Mouse (Mus musculus): Measurements from ENCODE around the gene Xpc. TPM values are rescaled to one million over a fixed set of nuclear protein-coding genes. Genes with fewer than 3 reads are reported as not detected.

Gene Xpc
- total and polyA plus RNA-seq, 2 experiments from 2014 or later = 15.0 to 39.0 TPM

GRCm38 (mm10) chr6:91509326-91509725 is 6.4 kb downstream of the Xpc start:
- Histone ChIP-seq H3K27me3 (ENCODE audit: insufficient read depth, low read length) (no peaks in the 10 kb centered on the region), H3K36me3 (ENCODE audit: insufficient read depth) (peaks cover 48% of the 10 kb centered on the region)
- TF ChIP-seq CTCF (IDR thresholded peaks at IDR 0.05; ENCODE audit: low read depth) = peak; percentile 78

GRCm38 (mm10) chr6:91508041-91508440 is 7.6 kb downstream of the Xpc start:
- H3K4me3 ChIP-seq (ENCODE audit: low read depth, low read length) = no peak overlapping the region
- no peak for TF ChIP-seq CTCF (IDR thresholded peaks at IDR 0.05; ENCODE audit: low read depth)
- peaks cover 61% of the 10 kb centered on the region for H3K36me3 ChIP-seq (ENCODE audit: insufficient read depth)
- H3K27ac ChIP-seq (ENCODE audit: low read depth, low read length) = no peak overlapping the region
- H3K9ac ChIP-seq = no peak overlapping the region
- ATAC-seq (no peak), DNase-seq (no peak)
- H3K27me3 ChIP-seq (ENCODE audit: insufficient read depth, low read length) = no peaks in the 10 kb centered on the region
- H3K4me1 ChIP-seq (ENCODE audit: insufficient read depth) = no peaks in the 10 kb centered on the region
- WGBS = 93% methylated on average over 3 of the region's 3 CpGs
- no peaks in the 10 kb centered on the region for H3K9me3 ChIP-seq (ENCODE audit: low read length)
- no peak overlapping the region for H3K4me2 ChIP-seq (ENCODE audit: low read depth)

More at GRCm38 (mm10) chr6:91509326-91509725, 6.4 kb downstream of the Xpc start:
- no peak overlapping the region for H3K9ac ChIP-seq
- H3K4me1 ChIP-seq (ENCODE audit: insufficient read depth) = 0 out of 2 replicates have a peak, but pooled peaks cover 1% of the 10 kb centered on the region
- 44% methylated on average over 7 of the region's 7 CpGs for WGBS
- ATAC-seq (no peak), DNase-seq (peak; percentile 33)
- H3K9me3 ChIP-seq (ENCODE audit: low read length) = no peaks in the 10 kb centered on the region
- H3K27ac ChIP-seq (ENCODE audit: low read depth, low read length) = no peak overlapping the region
- no peak overlapping the region for H3K4me3 ChIP-seq (ENCODE audit: low read depth, low read length)
- H3K4me2 ChIP-seq (ENCODE audit: low read depth) = no peak overlapping the region

GRCm38 (mm10) chr6:91506036-91506435 is 9.7 kb downstream of the Xpc start:
- H3K36me3 ChIP-seq (ENCODE audit: insufficient read depth) = peaks cover 75% of the 10 kb centered on the region
- no peaks in the 10 kb centered on the region for H3K27me3 ChIP-seq (ENCODE audit: insufficient read depth, low read length)
- ATAC-seq = no peak
- H3K27ac ChIP-seq (ENCODE audit: low read depth, low read length) = no peak overlapping the region
- H3K9ac ChIP-seq = no peak overlapping the region
- no peak overlapping the region for H3K4me3 ChIP-seq (ENCODE audit: low read depth, low read length)
- DNase-seq = no peak
- no peak for TF ChIP-seq CTCF (IDR thresholded peaks at IDR 0.05; ENCODE audit: low read depth)
- no peaks in the 10 kb centered on the region for H3K4me1 ChIP-seq (ENCODE audit: insufficient read depth)
- H3K4me2 ChIP-seq (ENCODE audit: low read depth) = no peak overlapping the region
- H3K9me3 ChIP-seq (ENCODE audit: low read length) = no peaks in the 10 kb centered on the region
- WGBS = 94% methylated on average over 5 of the region's 5 CpGs

GRCm38 (mm10) chr6:91503302-91503701 is 12.4 kb downstream of the Xpc start:
- no peak for TF ChIP-seq CTCF (IDR thresholded peaks at IDR 0.05; ENCODE audit: low read depth)
- no peak overlapping the region for H3K9ac ChIP-seq
- H3K36me3 ChIP-seq (ENCODE audit: insufficient read depth) = peaks cover 97% of the 10 kb centered on the region
- no peak overlapping the region for H3K4me3 ChIP-seq (ENCODE audit: low read depth, low read length)
- 100% methylated on average over 1 of the region's 1 CpGs for WGBS
- H3K9me3 ChIP-seq (ENCODE audit: low read length) = no peaks in the 10 kb centered on the region
- no peak for DNase-seq
- H3K27ac ChIP-seq (ENCODE audit: low read depth, low read length) = no peak overlapping the region
- H3K4me2 ChIP-seq (ENCODE audit: low read depth) = no peak overlapping the region
- ATAC-seq = no peak
- no peaks in the 10 kb centered on the region for H3K27me3 ChIP-seq (ENCODE audit: insufficient read depth, low read length)
- H3K4me1 ChIP-seq (ENCODE audit: insufficient read depth) = no peaks in the 10 kb centered on the region

- no peak for ATAC-seq
- WGBS = 91% methylated on average over 8 of the region's 8 CpGs
- no peak for DNase-seq
Observed at GRCm38 (mm10) chr6:91494526-91494925, 21.2 kb downstream of the Xpc start.

GRCm38 (mm10) chr6:91493053-91493452 is 22.6 kb downstream of the Xpc start:
- no peaks in the 10 kb centered on the region for H3K9me3 ChIP-seq (ENCODE audit: low read length)
- no peak overlapping the region for H3K4me3 ChIP-seq (ENCODE audit: low read depth, low read length)
- no peaks in the 10 kb centered on the region for H3K4me1 ChIP-seq (ENCODE audit: insufficient read depth)
- WGBS = 89% methylated on average over 10 of the region's 10 CpGs
- no peak for TF ChIP-seq CTCF (IDR thresholded peaks at IDR 0.05; ENCODE audit: low read depth)
- peaks cover 76% of the 10 kb centered on the region for H3K36me3 ChIP-seq (ENCODE audit: insufficient read depth)
- H3K27me3 ChIP-seq (ENCODE audit: insufficient read depth, low read length) = no peaks in the 10 kb centered on the region
- no peak overlapping the region for H3K27ac ChIP-seq (ENCODE audit: low read depth, low read length)
- ATAC-seq = no peak
- no peak overlapping the region for H3K9ac ChIP-seq
- DNase-seq = no peak
- no peak overlapping the region for H3K4me2 ChIP-seq (ENCODE audit: low read depth)

More at GRCm38 (mm10) chr6:91494526-91494925, 21.2 kb downstream of the Xpc start:
- H3K27me3 ChIP-seq (ENCODE audit: insufficient read depth, low read length) = no peaks in the 10 kb centered on the region
- peaks cover 88% of the 10 kb centered on the region for H3K36me3 ChIP-seq (ENCODE audit: insufficient read depth)
- H3K27ac ChIP-seq (ENCODE audit: low read depth, low read length) = no peak overlapping the region
- H3K9me3 ChIP-seq (ENCODE audit: low read length) = no peaks in the 10 kb centered on the region
- no peak overlapping the region for H3K9ac ChIP-seq
- no peak for TF ChIP-seq CTCF (IDR thresholded peaks at IDR 0.05; ENCODE audit: low read depth)
- H3K4me2 ChIP-seq (ENCODE audit: low read depth) = no peak overlapping the region
- H3K4me1 ChIP-seq (ENCODE audit: insufficient read depth) = no peaks in the 10 kb centered on the region
- H3K4me3 ChIP-seq (ENCODE audit: low read depth, low read length) = no peak overlapping the region

GRCm38 (mm10) chr6:91491004-91491403 is 24.7 kb downstream of the Xpc start:
- no peaks in the 10 kb centered on the region for H3K27me3 ChIP-seq (ENCODE audit: insufficient read depth, low read length)
- TF ChIP-seq CTCF (IDR thresholded peaks at IDR 0.05; ENCODE audit: low read depth) = no peak
- H3K4me3 ChIP-seq (ENCODE audit: low read depth, low read length) = no peak overlapping the region
- no peak overlapping the region for H3K9ac ChIP-seq
- H3K4me1 ChIP-seq (ENCODE audit: insufficient read depth) = no peaks in the 10 kb centered on the region
- 80% methylated on average over 6 of the region's 6 CpGs for WGBS
- H3K36me3 ChIP-seq (ENCODE audit: insufficient read depth) = peaks cover 77% of the 10 kb centered on the region
- DNase-seq (no peak), ATAC-seq (no peak)
- H3K4me2 ChIP-seq (ENCODE audit: low read depth) = no peak overlapping the region
- H3K9me3 ChIP-seq (ENCODE audit: low read length) = no peaks in the 10 kb centered on the region
- H3K27ac ChIP-seq (ENCODE audit: low read depth, low read length) = no peak overlapping the region
